Mouse (Mus musculus) olfactory bulb, adult 2 months (tissue): ENCODE data around the gene Degs2.

Experiments used
- CTCF ChIP-seq: fragments of 200-500 bp; IDR thresholded peaks from 2 replicates; pipeline ENCODE4 v1.5.1; 2012; ENCODE audit warnings: low read depth, mild to moderate bottlenecking, low read length, moderate library complexity; ENCODE audit not compliant: insufficient read depth
- POLR2A ChIP-seq: fragments of 200-500 bp; IDR thresholded peaks from 2 replicates; pipeline ENCODE4 v1.6.1; 2012; ENCODE audit warnings: mild to moderate bottlenecking, low read depth, low read length, moderate library complexity; ENCODE audit not compliant: insufficient read depth

- TF ChIP-seq CTCF (no peak), POLR2A (no peak)
Observed at GRCm38 (mm10) chr12:108751790-108752189, 49.7 kb upstream of the Degs2 start.
